Mouse (Mus musculus): ENCODE measurements around the gene Gdpgp1.

DNA sequence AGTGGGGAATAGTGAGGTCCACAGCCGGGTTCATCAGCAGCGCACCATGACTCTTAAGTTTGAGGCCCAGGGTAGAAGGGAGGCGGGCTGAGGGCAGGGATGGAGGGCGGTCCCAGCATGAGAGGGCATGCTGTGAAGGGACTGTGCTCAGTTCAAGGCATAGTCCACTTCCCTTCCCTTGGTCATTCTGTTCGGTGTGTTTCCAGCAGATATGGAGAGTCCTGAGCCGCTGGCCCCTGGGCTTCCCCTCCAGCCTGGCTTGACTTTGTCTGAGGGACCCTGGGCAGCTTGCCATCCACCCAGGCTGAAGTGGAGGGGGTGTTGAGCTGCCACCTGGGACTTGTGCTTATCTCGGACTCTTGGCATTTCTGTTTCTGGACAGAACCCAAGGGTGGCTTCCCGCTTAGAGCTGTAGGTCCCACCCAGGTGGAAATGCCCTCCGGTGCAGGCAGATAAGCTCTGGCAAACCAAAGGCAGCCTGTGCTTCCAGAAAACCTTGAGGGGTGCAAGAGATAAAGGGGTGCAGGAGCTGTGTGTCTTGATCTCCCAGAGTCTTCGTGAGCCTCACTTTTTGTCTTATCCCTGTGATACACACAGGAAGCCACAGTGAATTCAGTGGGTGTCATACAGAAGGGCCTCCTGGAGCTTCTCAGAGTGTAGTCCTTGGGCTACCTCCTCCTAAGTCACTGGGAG lies 23.8 kb upstream of the Gdpgp1 start:
- TF ChIP-seq CTCF (IDR thresholded peaks at IDR 0.05; ENCODE audit: low read depth) (no peak), EP300 (optimal IDR thresholded peaks at IDR 0.05) (no peak)
